In genomic region chr4:136140327-136141250, GRCm38 (mm10) we compare ENCODE assay signal across 8 mouse cellular contexts. TPM values are rescaled to one million over a fixed set of nuclear protein-coding genes. Genes with fewer than 3 reads are reported as not detected.
DNase-seq lines count a peak whose midpoint lies in the region; ATAC-seq and TF ChIP-seq lines count a peak whose summit lies in the region.

No protein-coding gene starts in this region.

- H3K27me3 ChIP-seq in embryonic facial prominence, embryonic 10.5 days (replicated peaks; ENCODE audit: low read depth, poor library complexity, severe bottlenecking), result no peaks in the 10 kb centered on the region
- no peaks in the 10 kb centered on the region for H3K27me3 ChIP-seq in limb, embryonic 14.5 days (ENCODE audit: control insufficient read depth, insufficient read depth, low read length)
- H3K27me3 ChIP-seq in midbrain, embryonic 16.5 days (ENCODE audit: control insufficient read depth, insufficient read depth, low read depth, low read length), result no peaks in the 10 kb centered on the region

- whole genome bisulfite sequencing in embryonic facial prominence, embryonic 10.5 days, result 3% methylated on average over 31 of the region's 31 CpGs
- WGBS in limb, embryonic 14.5 days, result 4% methylated on average over 31 of the region's 31 CpGs
- WGBS in midbrain, embryonic 16.5 days, result 4% methylated on average over 31 of the region's 31 CpGs

- peaks cover 10% of the 10 kb centered on the region for H3K36me3 ChIP-seq in embryonic facial prominence, embryonic 10.5 days (replicated peaks)
- peaks cover 10% of the 10 kb centered on the region for H3K36me3 ChIP-seq in limb, embryonic 14.5 days (ENCODE audit: control insufficient read depth, insufficient read depth, low read length)
- H3K36me3 ChIP-seq in midbrain, embryonic 16.5 days (ENCODE audit: control insufficient read depth, insufficient read depth, low read length), result no peaks in the 10 kb centered on the region

- peak; percentile 40; the same call in 1 of the 2 replicates for TF ChIP-seq POLR2A in limb, embryonic 14.5 days (IDR thresholded peaks at IDR 0.05; ENCODE audit: borderline replicate concordance, extremely low read depth, insufficient read depth, insufficient read length)

- H3K9ac ChIP-seq in limb, embryonic 14.5 days (ENCODE audit: low read depth, low read length, severe bottlenecking), result peak overlapping the region; percentile 45
- peak overlapping the region; percentile 47; the same call in 1 of the 2 replicates for H3K9ac ChIP-seq in midbrain, embryonic 16.5 days (ENCODE audit: low read depth, low read length)

- DNase-seq in cerebellum, adult 11 months, result no peak
- DNase-seq in embryonic facial prominence, embryonic 10.5 days (ENCODE audit: low spot score), result peak; percentile 99
- peak; percentile 100 for DNase-seq in heart, adult 11 months
- DNase-seq in kidney, adult 18-20 months, result peak; percentile 93
- peak; percentile 98 for DNase-seq in limb, embryonic 14.5 days (ENCODE audit: low spot score)
- DNase-seq in spleen, postnatal 4 days (ENCODE audit: low spot score in 2 of 2), result peak; percentile 69 to 84

- peak; percentile 56; the same call in 1 of the 2 replicates for ATAC-seq in cerebellum, adult (ENCODE audit: insufficient number of reproducible peaks, low FRiP score, low TSS enrichment)
- ATAC-seq in limb, embryonic 14.5 days (ENCODE audit: low FRiP score, low read depth), result peak; percentile 87
- ATAC-seq in midbrain, embryonic 16.5 days, result peak; percentile 73

- peak overlapping the region; percentile 52 for H3K4me2 ChIP-seq in limb, embryonic 14.5 days (replicated peaks; ENCODE audit: low read depth, low read length, severe bottlenecking)
- H3K4me2 ChIP-seq in midbrain, embryonic 16.5 days (ENCODE audit: low read length), result peak overlapping the region; percentile 77

- H3K9me3 ChIP-seq in embryonic facial prominence, embryonic 10.5 days, result no peaks in the 10 kb centered on the region
- H3K9me3 ChIP-seq in limb, embryonic 14.5 days (ENCODE audit: control insufficient read depth, low read length), result no peaks in the 10 kb centered on the region
- H3K9me3 ChIP-seq in midbrain, embryonic 16.5 days (replicated peaks; ENCODE audit: control insufficient read depth, low read length, poor library complexity, severe bottlenecking), result no peaks in the 10 kb centered on the region

- H3K4me3 ChIP-seq in embryonic facial prominence, embryonic 10.5 days, result peak overlapping the region; percentile 82
- peak overlapping the region; percentile 13 for H3K4me3 ChIP-seq in limb, embryonic 14.5 days (replicated peaks; ENCODE audit: low read length)
- H3K4me3 ChIP-seq in midbrain, embryonic 16.5 days (ENCODE audit: low read depth, low read length), result peak overlapping the region; percentile 39

- H3K27ac ChIP-seq in embryonic facial prominence, embryonic 10.5 days (replicated peaks), result peak overlapping the region; percentile 94
- peak overlapping the region; percentile 99 for H3K27ac ChIP-seq in limb, embryonic 14.5 days (replicated peaks; ENCODE audit: low read depth, low read length)
- peak overlapping the region; percentile 79 for H3K27ac ChIP-seq in midbrain, embryonic 16.5 days (ENCODE audit: low read length)

- H3K4me1 ChIP-seq in embryonic facial prominence, embryonic 10.5 days, result peaks cover 85% of the 10 kb centered on the region
- H3K4me1 ChIP-seq in limb, embryonic 14.5 days (ENCODE audit: control insufficient read depth, insufficient read depth, low read length), result peaks cover 59% of the 10 kb centered on the region
- peaks cover 29% of the 10 kb centered on the region for H3K4me1 ChIP-seq in midbrain, embryonic 16.5 days (ENCODE audit: control insufficient read depth, insufficient read depth, low read length)

RNA-seq across cellular contexts. Expression of gene Id3, which starts 2.7 kb away (rescaled TPM):
- 593 and 611 TPM in 2 replicates for polyA plus RNA-seq in embryonic facial prominence, embryonic 10.5 days (2016; fragmentation: Nextera tagmentation; extraction: Ambion mirVana)
- 417 and 561 TPM in 2 replicates for polyA plus RNA-seq in limb, embryonic 14.5 days (2012; rRNA removed)
- polyA plus RNA-seq in limb, embryonic 14.5 days (2014; fragmentation: Nextera tagmentation; extraction: Ambion mirVana), result 500 and 565 TPM in 2 replicates
- polyA plus RNA-seq in midbrain, embryonic 16.5 days (2015; fragmentation: Nextera tagmentation; extraction: Ambion mirVana), result 110 and 114 TPM in 2 replicates

RNA-seq across cellular contexts. Expression of gene E2f2, which starts 31.6 kb away (rescaled TPM):
- polyA plus RNA-seq in embryonic facial prominence, embryonic 10.5 days (2016; fragmentation: Nextera tagmentation; extraction: Ambion mirVana), result 6.2 TPM in 2 replicates
- 8.9 and 9.4 TPM in 2 replicates for polyA plus RNA-seq in limb, embryonic 14.5 days (2012; rRNA removed)
- polyA plus RNA-seq in limb, embryonic 14.5 days (2014; fragmentation: Nextera tagmentation; extraction: Ambion mirVana), result 5.9 and 6.8 TPM in 2 replicates
- 1.4 and 1.6 TPM in 2 replicates for polyA plus RNA-seq in midbrain, embryonic 16.5 days (2015; fragmentation: Nextera tagmentation; extraction: Ambion mirVana)

Comparison
In these comparisons a context has a peak if more than half of its experiments do, and no peak if none do; other contexts are left out.
1. H3K4me3 ChIP-seq: peak in every context shown above with its lines; median percentile 82 in embryonic facial prominence, embryonic 10.5 days; 39 in midbrain, embryonic 16.5 days; 13 in limb, embryonic 14.5 days.